Mouse (Mus musculus) thymus, postnatal 14 days (tissue): ENCODE measurements around the gene Uhrf2.
"Not testable (repeated sequence)": the region's sequence is repeated elsewhere in the genome, so short reads cannot be mapped to it uniquely, and the experiment has no call there.

ENCODE experiments used
- DNase-seq: peaks from one replicate; pipeline ENCODE4 v3.0.0; 2021

The Uhrf2 gene

DNA sequence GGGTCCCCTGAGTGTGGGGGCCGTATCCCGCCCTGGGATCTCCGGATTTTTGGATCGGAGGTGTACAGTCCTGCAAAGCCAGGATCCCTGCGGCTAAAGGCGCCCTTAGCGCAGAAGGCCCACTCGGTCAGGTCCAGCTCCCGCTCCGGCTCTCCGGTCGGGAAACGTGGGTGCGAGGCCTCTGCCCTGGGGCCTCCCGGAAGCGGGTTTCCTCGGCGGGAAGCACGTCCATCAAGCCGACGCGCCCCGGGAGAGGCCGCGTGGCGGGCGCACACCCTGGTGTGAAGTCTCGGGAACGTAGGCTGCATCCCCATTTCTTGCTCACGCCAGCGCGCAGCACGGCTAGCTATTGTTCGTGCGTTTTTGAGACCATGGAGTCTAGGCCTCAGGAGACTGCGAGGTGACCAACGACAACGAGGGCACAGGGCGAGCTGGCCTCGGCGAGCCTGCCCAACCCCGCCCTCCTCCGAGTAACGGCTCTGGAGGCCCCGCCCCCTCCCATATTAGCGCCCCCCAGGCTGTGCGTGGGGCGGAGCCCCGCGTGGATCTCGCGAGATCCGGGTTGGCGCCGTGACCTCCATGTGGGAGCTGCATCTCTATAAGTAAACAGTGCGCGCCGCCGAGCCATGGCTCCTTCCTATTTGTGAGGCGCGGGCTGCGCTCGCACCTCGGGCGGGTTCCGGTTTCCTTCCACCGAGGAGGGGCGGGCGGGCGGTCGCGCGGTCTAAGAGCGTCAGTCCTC, at the start of gene Uhrf2:
Gene Uhrf2 (plus strand): TSS at position 620 of the 742 bp plus-strand sequence.
- DNase-seq, result peak; percentile 98

GRCm38 (mm10) chr19:29984208-29985005, 45.9 kb upstream of the Uhrf2 start:
- DNase-seq, result no peak

DNA sequence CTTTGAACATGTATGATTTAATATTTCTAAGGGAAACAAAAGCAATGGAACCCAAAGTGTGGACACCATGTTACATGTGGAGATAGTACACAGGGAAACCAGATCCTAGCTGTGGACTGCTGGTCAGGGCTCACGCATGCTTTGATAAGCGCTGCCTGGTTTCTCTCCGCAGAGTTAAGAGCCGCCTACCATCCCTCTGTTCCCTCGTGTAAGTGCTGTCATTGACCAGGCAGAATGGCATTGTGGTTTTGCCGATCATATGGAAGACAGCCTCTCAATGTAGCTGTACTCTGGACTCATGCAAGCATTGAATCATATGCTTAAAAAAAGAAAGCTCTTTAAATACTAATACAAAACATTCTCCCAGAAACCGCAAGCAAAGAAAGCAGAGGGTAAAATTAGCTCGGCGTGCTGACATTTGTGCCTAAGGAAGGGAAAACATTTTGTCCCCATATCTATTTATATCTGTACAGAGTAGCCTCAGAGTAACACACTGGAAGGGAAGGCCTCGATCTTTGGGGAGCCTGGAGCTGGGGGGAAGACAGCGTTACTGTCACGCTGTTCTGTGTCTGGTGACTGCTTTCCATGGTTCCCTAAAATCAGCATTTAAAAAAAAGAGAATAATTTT, 43.7 kb upstream of the Uhrf2 start:
- DNase-seq, result no peak

GRCm38 (mm10) chr19:30000406-30001365, 29.6 kb upstream of the Uhrf2 start:
- no peak for DNase-seq

DNA sequence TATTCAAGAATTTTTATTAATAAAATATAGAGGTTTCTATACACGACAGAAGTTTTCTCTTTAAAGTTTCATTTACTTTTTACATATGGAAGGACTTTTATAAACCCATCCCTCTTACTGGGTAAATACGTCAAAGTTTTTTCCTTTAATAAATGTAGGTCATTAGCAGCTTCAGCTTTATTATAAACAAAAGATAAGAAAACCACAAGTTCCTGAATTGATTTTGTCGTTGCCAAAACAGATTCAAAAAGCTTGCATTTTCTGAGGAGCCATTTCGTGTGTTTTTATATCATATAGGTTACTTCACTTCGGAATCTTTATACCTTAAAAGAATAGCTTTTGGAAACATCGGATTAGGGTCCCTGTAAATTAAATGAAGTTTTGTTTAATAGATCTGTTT, 28.8 kb upstream of the Uhrf2 start:
- DNase-seq, result no peak

DNA sequence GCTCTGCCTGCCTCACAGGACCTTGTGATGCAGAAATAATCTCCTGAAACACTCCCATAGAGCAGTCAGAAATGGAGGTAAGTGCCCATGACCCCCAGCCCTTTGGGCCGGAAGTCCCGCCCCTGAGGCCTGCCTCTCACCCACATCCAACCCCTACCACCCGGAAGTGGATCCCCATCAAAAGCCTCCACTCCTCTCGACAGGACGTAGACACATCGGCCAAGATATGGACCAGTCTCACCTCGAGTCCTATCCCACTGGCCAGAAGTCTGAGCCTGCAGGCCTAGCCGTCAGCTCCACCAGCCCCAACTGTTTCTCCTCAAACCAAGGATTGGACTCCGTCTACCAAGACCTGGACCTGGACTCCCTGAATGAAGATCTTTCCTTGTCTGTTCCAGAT, 26.7 kb upstream of the Uhrf2 start, which contains the start of gene Trpd52l3:
Gene Trpd52l3 (plus strand): TSS at position 170 of the 400 bp plus-strand sequence.
- DNase-seq, result no peak

GRCm38 (mm10) chr19:30006371-30006770, 23.9 kb upstream of the Uhrf2 start:
- no peak for DNase-seq

GRCm38 (mm10) chr19:30010520-30011296, 19.6 kb upstream of the Uhrf2 start:
- no peak for DNase-seq

DNA sequence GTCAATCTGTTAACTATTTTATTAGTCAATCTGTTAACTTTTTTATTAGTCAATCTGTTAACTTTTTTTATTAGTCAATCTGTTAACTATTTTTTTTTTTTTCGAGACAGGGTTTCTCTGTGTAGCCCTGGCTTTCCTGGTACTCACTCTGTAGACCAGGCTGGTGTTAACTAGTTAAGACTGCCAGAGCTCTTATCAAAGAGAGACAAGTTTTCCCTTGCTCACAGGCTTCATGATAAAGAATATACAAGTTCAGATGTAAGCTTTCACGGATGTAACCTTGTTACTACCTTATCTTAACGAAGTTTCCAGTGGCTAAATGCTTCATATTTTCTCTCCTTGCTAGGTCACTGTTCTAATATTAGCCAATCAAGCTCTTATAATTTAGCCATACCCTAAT, 16.0 kb upstream of the Uhrf2 start:
- DNase-seq, result no peak

DNA sequence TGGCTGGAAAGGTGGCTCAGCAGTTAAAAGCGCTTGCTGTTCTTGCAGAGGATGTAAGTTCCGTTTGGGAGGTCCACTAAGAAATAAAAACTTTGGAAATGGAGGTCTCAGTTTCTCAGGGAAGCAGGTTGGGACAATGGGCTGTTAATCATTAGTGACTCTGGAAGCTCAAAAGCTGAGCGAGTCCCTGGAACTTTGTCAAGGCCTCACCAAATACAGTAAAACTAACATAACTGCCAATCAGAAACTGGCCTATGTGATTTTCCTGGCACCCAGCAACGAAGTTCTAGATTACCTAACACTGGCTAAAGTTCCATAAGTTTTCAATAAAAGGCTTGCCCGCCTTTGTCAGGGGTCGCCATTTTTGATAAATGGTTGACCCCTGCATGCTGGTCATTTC, 14.2 kb upstream of the Uhrf2 start:
- DNase-seq, result no peak

- DNase-seq, result not testable (repeated sequence)
Observed at GRCm38 (mm10) chr19:30023419-30023818, 6.9 kb upstream of the Uhrf2 start.

- no peak for DNase-seq
Observed at GRCm38 (mm10) chr19:30029002-30029710, 1.2 kb upstream of the Uhrf2 start.

DNA sequence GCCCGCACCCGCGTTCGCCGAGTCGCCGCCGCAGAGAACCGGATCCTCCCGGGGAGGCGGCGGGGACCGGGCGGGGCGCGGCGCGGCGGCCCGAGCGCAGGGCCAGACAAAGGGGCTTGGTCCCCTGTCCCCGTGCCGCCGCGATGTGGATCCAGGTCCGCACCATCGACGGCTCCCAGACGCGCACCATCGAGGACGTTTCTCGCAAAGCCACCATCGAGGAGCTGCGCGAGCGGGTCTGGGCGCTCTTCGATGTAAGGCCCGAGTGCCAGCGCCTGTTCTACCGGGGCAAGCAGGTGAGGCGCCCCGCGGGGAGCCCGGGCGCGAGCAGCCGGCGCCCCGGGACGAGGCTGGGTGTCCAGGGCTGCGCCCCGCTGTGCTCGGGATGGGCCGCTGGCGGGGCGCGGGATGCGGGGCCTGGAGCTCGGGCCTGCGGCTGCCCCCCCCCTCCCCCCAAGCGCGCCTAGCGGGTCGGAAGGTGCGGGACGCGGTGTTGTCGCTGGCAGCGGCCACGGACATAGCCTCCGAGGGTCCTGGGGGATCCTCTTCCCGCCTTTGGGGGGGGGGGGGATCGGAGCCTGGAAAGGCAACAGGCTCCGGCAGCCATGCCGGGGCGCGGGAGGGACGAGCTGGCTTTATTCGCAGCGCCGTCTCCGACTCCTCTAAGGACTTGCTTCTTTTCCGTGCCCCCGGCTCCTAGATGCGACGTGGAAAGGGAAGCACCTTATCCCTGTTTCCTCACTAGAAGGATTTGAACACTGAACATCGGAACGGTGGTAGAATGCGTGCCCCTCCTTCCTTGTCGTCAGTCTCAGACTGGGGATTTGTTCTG, 539 bp downstream of the Uhrf2 start:
- peak; percentile 49 for DNase-seq

- no peak for DNase-seq
Observed at GRCm38 (mm10) chr19:30031468-30031931, 1.2 kb downstream of the Uhrf2 start.

DNA sequence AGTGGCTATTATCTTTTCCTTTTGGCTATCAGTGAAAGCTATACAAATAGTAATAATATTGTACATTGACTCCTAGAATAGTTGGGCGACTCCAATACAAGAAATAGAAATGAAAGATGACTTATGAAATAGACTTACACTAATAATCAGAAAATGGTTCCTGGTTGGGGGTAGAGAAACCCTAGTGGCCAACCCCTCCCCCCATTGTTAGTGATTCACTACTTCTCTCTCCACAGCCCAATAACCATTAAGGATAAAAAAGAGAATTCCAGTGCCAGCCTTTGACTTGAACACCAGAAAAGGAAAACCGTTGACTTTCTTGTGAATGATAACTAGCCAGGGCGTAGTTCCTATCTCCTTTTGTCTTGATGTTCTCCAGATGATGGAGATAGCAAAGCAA, 1.9 kb downstream of the Uhrf2 start:
- DNase-seq, result no peak

DNA sequence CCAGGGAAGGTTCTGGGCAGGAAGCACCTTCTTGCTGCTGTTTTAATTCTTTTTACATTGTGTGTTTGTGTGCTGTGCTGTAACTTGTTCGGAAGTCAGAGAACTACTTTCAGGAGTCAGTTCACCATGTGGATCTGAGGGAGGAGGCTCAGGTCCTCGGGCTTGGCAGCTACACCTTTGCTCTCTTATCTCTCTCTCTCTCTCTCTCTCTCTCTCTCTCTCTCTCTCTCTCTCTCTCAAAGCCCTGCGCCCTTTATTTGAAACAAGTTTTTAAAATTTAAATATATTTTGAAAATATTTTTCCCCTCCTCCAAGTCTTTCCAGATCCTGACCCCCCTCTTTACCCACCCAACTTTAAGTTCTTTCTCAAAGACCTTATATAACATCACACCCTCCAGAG, 5.0 kb downstream of the Uhrf2 start:
- DNase-seq, result no peak

GRCm38 (mm10) chr19:30043691-30044090, 13.4 kb downstream of the Uhrf2 start:
- no peak for DNase-seq

DNA sequence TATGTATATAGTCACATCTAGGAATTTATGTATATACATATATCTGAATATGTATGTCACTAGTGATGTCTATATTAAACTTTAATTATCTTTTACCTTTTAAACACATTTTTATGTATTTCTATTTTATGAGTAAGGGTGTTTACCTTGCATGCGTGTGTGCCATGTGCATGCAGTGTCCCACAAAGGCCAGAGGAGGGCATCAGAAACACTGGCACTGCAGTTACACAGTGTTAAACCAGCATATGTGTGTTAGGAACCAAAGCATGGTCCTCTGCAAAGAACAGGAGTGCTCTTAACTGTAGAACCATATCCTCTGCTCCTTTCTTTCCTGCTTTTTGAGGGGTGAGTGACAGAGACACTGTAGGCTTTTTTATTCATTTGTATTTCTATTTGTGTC, 14.3 kb downstream of the Uhrf2 start:
- no peak for DNase-seq

DNA sequence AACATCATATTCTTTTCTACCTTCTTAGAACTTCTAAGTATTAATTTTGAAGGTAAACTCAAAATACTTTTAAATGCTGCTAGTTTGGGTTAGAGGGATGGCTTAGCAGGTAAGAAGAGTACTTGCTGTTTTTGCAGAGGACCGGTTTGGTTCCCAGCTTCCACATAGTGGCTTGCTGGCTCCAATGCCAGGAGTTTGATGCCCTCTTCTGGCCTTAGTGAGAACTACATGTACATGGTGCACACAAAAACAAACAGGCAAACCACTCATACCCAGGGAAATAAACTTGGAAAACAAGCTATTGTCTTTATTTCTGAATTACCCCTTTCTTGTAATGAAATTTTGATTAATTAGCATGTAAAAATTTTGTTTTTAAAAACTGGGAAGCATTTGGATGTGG, 15.5 kb downstream of the Uhrf2 start:
- DNase-seq, result peak; percentile 62

DNA sequence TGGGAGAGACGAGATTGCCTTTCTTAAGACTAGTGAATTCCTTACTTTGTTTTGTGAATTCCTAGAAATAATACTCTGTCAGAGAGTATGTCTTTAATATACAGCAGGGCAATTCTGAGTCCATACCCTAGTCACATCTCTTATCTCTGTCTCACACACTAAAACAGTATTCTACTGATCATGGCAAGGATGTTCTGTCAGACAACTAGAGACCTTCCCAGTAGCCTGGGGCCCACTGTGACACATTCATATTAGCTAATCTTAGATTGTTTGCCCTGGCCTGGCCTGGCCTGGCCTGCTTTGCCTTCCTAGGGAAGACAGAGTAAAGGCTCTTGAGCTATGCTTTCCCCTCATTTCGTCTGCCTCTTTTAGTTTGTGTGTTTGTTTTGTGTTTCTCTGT, 20.3 kb downstream of the Uhrf2 start:
- no peak for DNase-seq
